Mouse (Mus musculus) embryonic fibroblast, embryonic 13.5 days (primary cell): ENCODE data around the gene Vkorc1.

ENCODE experiments used
- CTCF ChIP-seq: IDR thresholded peaks from 2 replicates; pipeline ENCODE4 v1.5.1; 2011; ENCODE audit warnings: mild to moderate bottlenecking, control low read depth, low read length, moderate library complexity, borderline replicate concordance; ENCODE audit not compliant: insufficient read depth
- POLR2A ChIP-seq: IDR thresholded peaks from 2 replicates; pipeline ENCODE4 v1.6.1; 2011; ENCODE audit warnings: low read depth, mild to moderate bottlenecking, control low read depth, low read length, moderate library complexity

DNA sequence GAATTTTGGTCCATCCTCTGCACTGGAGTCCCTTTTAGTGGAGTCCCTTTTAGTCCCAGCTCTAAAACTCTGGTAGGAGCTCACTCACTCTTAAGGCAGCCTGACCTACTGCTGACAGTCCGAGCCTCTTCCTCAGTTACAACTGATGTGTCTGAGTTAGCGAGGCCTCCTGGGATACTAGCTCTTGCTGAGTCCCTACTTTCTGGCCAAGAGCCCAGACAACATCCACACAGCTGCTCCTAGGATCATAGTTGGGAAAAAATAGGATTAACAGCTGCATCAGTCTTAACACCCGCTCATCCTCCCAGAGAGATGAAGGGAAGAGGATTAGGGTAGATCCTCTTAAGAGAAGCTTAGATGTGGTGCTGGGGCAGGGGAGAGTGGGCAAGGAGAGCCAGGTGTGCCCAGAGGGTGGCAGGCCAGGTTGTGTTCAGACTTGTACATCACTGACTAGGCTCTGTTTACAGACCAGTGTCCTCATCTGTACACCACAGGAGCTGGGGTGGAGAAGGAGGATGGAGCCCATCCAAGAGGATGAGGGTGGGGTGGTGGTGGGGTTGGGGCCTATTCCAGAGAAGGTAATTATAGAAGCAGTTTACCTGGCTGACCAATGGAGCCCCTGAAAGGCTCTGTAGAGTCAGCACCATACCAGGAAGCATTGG, 26.1 kb downstream of the Vkorc1 start:
- no peak for TF ChIP-seq CTCF
- TF ChIP-seq POLR2A, result no peak
